Mouse (Mus musculus) stomach, embryonic 14.5 days (tissue): ENCODE results near the gene 1700088E04Rik. TPM values are rescaled to one million over a fixed set of nuclear protein-coding genes. Genes with fewer than 3 reads are reported as not detected.

ENCODE experiments used
- ATAC-seq: fragments of 200-750 bp; cut with Nextera tagmentation; 2 replicates; pipeline ENCODE4 v1.8.0; 2017; ENCODE audit warnings: low read depth, moderate TSS enrichment; ENCODE audit not compliant: insufficient number of reproducible peaks, insufficient read depth, low FRiP score
- H3K27ac ChIP-seq: fragments of 300-500 bp; sonication (generic); 2 replicates; pipeline ENCODE4 v1.5.1; 2014; ENCODE audit warnings: mild to moderate bottlenecking, low read length, moderate library complexity, mixed read lengths
- H3K27me3 ChIP-seq: fragments of 300-500 bp; sonication (generic); 2 replicates; pipeline ENCODE4 v1.6.1; 2014; ENCODE audit warnings: low read length, control low read depth, mixed read lengths; ENCODE audit not compliant: control insufficient read depth, insufficient read depth
- H3K36me3 ChIP-seq: fragments of 300-500 bp; sonication (generic); 2 replicates; pipeline ENCODE4 v1.6.1; 2014; ENCODE audit warnings: mild to moderate bottlenecking, control low read depth, low read length, moderate library complexity, mixed read lengths; ENCODE audit not compliant: control insufficient read depth, insufficient read depth
- H3K4me1 ChIP-seq: fragments of 300-500 bp; sonication (generic); 2 replicates; pipeline ENCODE4 v1.6.1; 2014; ENCODE audit warnings: low read length, control low read depth, mixed read lengths; ENCODE audit not compliant: control insufficient read depth, insufficient read depth
- H3K4me2 ChIP-seq: fragments of 300-500 bp; sonication (generic); replicated peaks from 2 replicates; pipeline ENCODE4 v1.6.1; 2014; ENCODE audit warnings: low read depth, low read length, control low read depth
- H3K4me3 ChIP-seq: fragments of 300-500 bp; sonication (generic); 2 replicates; pipeline ENCODE4 v1.5.1; 2014; ENCODE audit warnings: low read depth, low read length, control low read depth
- H3K9ac ChIP-seq: fragments of 300-500 bp; sonication (generic); replicated peaks from 2 replicates; pipeline ENCODE4 v1.6.1; 2014; ENCODE audit warnings: low read depth, mild to moderate bottlenecking, control low read depth, low read length, moderate library complexity, mixed read lengths
- H3K9me3 ChIP-seq: fragments of 300-500 bp; sonication (generic); 2 replicates; pipeline ENCODE4 v1.6.1; 2016; ENCODE audit warnings: low read depth, low read length, control low read depth; ENCODE audit not compliant: control insufficient read depth
- WGBS: fragments of 180-500 bp; shearing (Covaris S2); extraction: QIAGEN DNeasy Blood & Tissue Kit; methylation state at CpG from one replicate; pipeline ENCODE4 v1.1.7; 2014; 5-methylcytosine and 5-hydroxymethylcytosine counted together
- polyA plus RNA-seq: library from polyadenylated mRNA; unstranded; fragments of >200 nt; fragmentation: Nextera tagmentation; extraction: Ambion mirVana; gene quantifications from 2 replicates; pipeline ENCODE4 v1.2.1, GENCODE M21; 2014

1700088E04Rik gene
- polyA plus RNA-seq, 1 experiment from 2014 or later, result 8.7 TPM

DNA sequence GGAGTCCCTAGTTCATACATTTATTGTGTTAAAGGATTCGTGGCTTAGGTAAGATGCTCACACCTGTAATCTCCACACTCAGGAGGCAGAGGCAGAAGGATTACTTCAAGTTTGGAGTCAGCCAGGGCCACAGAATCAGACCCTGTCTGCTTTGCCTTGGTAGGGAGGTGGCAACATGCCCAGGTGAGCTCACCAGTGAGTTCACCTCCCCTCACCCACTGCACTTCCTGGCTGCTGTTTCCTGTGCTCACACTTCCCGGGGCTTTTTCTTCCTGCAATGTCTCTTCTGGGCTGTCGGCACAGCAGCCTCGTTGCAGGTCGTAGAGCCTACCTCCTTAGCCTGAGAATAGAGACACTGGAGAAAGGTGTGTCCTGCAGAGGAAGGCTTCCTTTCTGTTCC, 25.8 kb downstream of the 1700088E04Rik start:
- Histone ChIP-seq H3K36me3 (peaks cover 26% of the 10 kb centered on the region), H3K27me3 (no peaks in the 10 kb centered on the region)
- no peak for ATAC-seq

DNA sequence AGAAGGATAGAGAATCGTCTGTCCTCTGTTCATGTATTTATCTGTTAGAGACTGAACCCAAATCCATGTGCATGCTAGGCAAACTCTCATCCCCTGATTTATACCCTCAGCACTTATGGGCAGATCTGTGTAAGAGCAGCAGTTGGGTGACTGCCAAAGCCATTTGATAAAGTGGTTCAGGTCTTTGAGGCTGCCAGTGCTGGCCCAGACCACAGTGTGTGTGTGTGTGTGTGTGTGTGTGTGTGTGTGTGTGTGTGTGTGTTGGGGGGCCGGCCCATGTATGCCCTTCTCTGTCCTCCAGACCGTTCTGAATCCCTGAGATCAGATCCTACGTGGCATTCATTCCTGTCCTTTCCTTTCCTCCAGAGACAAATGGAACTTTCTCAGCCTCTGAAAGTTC, 29.3 kb downstream of the 1700088E04Rik start:
- Histone ChIP-seq H3K27me3 (no peaks in the 10 kb centered on the region), H3K4me1 (peaks cover 22% of the 10 kb centered on the region; the same call in 1 of the 2 replicates), H3K9ac (no peak overlapping the region), H3K36me3 (peaks cover 19% of the 10 kb centered on the region), H3K9me3 (no peaks in the 10 kb centered on the region), H3K4me2 (peak overlapping the region; percentile 98; the same call in 1 of the 2 replicates), H3K27ac (no peak overlapping the region), H3K4me3 (no peak overlapping the region)
- ATAC-seq, result no peak
- 54% methylated on average over 4 of the region's 4 CpGs for WGBS

More for the DNA sequence above, 25.8 kb downstream of the 1700088E04Rik start:
- Histone ChIP-seq H3K4me2 (no peak overlapping the region), H3K27ac (no peak overlapping the region), H3K4me1 (peaks cover 16% of the 10 kb centered on the region; the same call in 1 of the 2 replicates), H3K4me3 (no peak overlapping the region), H3K9me3 (no peaks in the 10 kb centered on the region), H3K9ac (no peak overlapping the region)
- WGBS, result 54% methylated on average over 5 of the region's 5 CpGs

DNA sequence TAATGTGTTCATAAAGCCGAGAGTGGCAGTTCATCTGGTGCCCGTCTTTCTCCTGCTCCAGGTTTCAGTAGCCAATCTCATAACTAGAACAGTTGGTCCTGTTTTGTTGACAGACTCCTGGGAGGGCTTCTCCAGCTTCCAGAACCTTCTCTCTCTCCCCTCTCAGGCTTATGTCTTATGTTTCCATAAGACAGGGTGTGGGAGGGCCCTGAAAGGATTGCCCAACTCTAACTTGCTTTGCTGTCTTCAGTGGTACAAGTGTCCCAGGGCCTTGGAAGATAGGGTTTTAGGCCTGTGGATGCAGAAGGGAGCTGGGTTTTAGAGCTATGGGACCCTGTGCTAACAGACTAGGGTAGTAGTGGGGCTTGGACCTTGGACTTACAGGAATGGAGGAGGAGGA, 30.5 kb downstream of the 1700088E04Rik start:
- Histone ChIP-seq H3K27ac (no peak overlapping the region), H3K4me2 (peak overlapping the region; percentile 98), H3K4me1 (peaks cover 22% of the 10 kb centered on the region; the same call in 1 of the 2 replicates), H3K36me3 (peaks cover 14% of the 10 kb centered on the region), H3K9ac (0 out of 2 replicates have a peak overlapping the region, but pooled peaks have one; percentile 7), H3K9me3 (no peaks in the 10 kb centered on the region), H3K27me3 (no peaks in the 10 kb centered on the region), H3K4me3 (peak overlapping the region; percentile 89; the same call in 1 of the 2 replicates)
- ATAC-seq, result no peak
- WGBS, result 76% methylated on average over 2 of the region's 2 CpGs

DNA sequence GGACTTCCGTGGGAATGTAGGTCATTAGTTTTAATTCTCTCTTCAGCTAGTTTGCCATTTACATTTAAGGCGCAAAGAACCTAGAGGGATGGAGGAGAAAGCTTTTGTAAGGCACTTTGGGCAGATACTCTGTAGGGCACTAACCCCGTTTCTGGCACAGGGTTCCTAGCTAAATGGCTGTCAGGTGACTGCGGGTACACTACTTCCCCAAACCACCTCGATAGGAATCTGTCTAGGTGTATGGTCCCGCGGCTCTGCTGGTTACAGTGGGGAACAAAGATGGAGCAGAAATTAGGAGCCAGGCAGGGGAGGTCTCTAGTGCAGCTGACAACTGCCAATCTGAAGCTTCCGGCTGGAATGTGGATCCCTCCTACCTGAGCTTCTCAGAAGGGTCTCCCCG, 31.0 kb downstream of the 1700088E04Rik start:
- 17% methylated on average over 9 of the region's 9 CpGs for WGBS
- H3K4me2 ChIP-seq, result peak overlapping the region; percentile 98
- peak overlapping the region; percentile 89 for H3K4me3 ChIP-seq
- no peaks in the 10 kb centered on the region for H3K9me3 ChIP-seq
- no peak overlapping the region for H3K27ac ChIP-seq
- no peaks in the 10 kb centered on the region for H3K27me3 ChIP-seq
- peaks cover 22% of the 10 kb centered on the region; the same call in 1 of the 2 replicates for H3K4me1 ChIP-seq
- H3K9ac ChIP-seq, result peak overlapping the region; percentile 74; the same call in 1 of the 2 replicates
- peaks cover 9% of the 10 kb centered on the region for H3K36me3 ChIP-seq
- ATAC-seq, result no peak

DNA sequence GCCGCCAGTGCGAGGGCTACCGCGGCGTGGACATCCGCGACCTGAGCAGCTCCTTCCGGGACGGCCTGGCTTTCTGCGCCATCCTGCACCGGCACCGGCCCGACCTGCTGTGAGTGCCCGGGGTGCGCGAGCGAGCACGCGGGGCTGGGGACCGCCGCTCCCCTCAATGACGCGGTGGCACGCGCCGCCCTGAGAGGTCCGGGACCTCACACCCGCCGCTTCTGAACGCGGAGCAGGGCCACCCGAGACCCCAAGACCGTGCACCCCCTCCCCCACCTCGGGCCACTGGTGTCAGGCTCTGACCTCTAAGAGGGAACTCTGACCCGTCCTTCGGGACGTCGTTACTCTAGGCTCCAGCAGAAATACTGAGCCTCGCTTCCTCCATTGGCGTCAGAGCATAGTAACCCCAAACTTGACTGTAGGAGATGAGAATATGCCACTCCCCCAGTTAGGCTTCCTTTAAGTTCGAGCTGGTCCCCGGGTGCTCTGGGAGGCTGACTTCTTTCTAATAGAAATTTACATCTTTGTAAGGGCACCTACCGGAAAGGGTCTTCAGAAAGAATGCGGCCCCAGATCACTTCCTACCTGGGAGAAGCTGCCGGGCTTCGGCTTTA, 31.6 kb downstream of the 1700088E04Rik start:
- Histone ChIP-seq H3K4me3 (peak overlapping the region; percentile 89), H3K36me3 (peaks cover 6% of the 10 kb centered on the region), H3K9me3 (no peaks in the 10 kb centered on the region), H3K4me1 (peaks cover 22% of the 10 kb centered on the region; the same call in 1 of the 2 replicates), H3K4me2 (peak overlapping the region; percentile 98), H3K27ac (peak overlapping the region; percentile 85), H3K9ac (peak overlapping the region; percentile 74), H3K27me3 (no peaks in the 10 kb centered on the region)
- ATAC-seq, result peak; percentile 58
- under 1% methylated on average over 46 of the region's 46 CpGs for WGBS

DNA sequence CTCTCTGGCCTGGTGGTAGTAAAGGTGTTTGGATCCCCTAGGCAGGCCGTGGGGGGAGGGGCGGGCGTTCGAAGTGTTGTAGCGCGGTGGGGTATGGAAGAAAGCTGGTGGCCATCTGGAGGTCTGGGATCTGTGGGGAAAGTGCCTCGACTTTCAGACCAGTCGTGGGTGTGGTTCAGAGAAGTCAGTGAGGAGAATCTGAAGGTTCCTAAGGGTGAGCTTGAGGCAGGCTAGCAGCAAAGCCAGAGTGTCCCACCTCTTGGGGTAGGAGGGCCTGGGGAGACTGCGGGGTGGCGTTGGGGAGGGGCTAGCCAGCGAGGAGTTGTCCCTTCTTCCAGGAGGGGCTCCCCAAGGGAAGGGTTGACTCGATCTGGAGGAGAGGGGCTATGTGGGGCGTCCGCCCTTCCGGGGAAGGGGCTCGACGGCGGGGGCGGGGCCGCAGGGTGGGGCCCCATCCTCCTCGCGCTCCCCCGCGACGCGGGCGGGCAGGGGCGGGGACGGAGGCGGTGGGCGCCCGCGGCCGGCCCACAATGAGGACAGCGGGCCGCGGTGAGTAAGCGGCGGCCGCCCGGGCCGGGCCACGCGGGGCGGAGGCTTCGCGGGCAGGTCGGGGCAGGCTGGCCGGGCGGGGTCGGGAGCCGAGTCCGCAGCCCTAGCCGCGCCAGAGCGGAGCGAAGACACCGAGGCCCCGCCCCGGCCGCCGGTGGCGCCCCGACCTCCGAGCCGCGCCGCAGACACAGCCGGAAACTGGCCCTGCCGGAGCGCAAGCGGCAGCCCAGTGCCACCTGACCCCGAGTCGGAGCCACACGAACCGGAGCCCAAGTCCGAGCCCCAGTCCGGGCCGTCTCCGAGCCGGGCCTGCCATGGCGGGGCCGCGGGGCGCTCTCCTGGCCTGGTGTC, 32.4 kb downstream of the 1700088E04Rik start, which contains the start of gene Micall1:
Gene Micall1, plus strand, starts transcription at position 478 of the 900 bp plus-strand sequence.
- peaks cover 22% of the 10 kb centered on the region; the same call in 1 of the 2 replicates for H3K4me1 ChIP-seq
- peak; percentile 87 for ATAC-seq
- no peaks in the 10 kb centered on the region for H3K27me3 ChIP-seq
- peaks cover 6% of the 10 kb centered on the region for H3K36me3 ChIP-seq
- under 1% methylated on average over 64 of the region's 85 CpGs for WGBS
- H3K27ac ChIP-seq, result peak within 1 kb of the TSS; percentile 85
- H3K9me3 ChIP-seq, result no peaks in the 10 kb centered on the region
- peak within 1 kb of the TSS; percentile 74 for H3K9ac ChIP-seq
- peak within 1 kb of the TSS; percentile 98 for H3K4me2 ChIP-seq
- peak within 1 kb of the TSS; percentile 89 for H3K4me3 ChIP-seq

DNA sequence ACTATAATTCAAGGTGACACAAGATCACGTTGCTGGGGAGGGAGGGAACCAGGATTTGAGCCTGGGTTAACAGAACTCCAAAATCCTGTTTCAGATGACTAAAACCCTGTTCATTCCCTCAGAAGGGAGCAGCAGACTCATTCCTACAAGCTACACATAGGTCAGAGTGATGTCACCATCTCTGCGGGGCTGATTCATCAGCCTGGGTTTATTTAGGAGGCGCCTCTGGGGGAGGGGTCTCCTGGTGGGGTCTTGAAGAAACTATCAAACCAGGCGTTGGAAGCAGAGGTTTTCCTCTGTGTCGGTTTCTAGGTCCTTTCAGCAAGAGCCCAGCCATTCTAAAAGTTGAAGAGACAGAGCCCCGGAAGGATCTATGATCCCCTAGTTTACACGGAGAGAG, 33.1 kb downstream of the 1700088E04Rik start:
- H3K27me3 ChIP-seq, result no peaks in the 10 kb centered on the region
- peak overlapping the region; percentile 98 for H3K4me2 ChIP-seq
- peak overlapping the region; percentile 74; the same call in 1 of the 2 replicates for H3K9ac ChIP-seq
- ATAC-seq, result no peak
- peak overlapping the region; percentile 89 for H3K4me3 ChIP-seq
- no peaks in the 10 kb centered on the region for H3K9me3 ChIP-seq
- peaks cover 4% of the 10 kb centered on the region for H3K36me3 ChIP-seq
- H3K27ac ChIP-seq, result peak overlapping the region; percentile 85
- peaks cover 22% of the 10 kb centered on the region; the same call in 1 of the 2 replicates for H3K4me1 ChIP-seq
- 13% methylated on average over 7 of the region's 7 CpGs for WGBS

DNA sequence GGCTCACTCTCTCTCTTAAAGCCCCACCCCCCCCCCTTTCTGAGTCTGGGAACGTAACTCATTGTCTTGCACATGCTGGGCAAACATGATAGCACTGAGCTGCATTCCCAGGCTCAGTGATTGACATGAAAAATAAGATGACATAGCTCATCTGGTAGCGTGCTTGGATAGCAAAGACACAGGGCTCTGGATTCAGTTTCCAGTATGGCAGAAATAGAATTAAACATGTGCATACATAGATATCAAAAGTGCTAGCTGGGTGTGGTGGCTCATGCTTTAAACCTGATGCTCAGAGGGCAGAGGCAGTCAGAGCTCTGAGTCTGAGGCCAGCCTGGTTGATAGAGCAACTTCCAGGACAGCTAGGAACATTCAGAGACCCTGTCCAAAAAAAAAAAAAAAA, 35.2 kb downstream of the 1700088E04Rik start:
- ATAC-seq, result no peak
- Histone ChIP-seq H3K27ac (no peak overlapping the region), H3K4me3 (no peak overlapping the region), H3K27me3 (no peaks in the 10 kb centered on the region), H3K9ac (no peak overlapping the region), H3K4me1 (peaks cover 15% of the 10 kb centered on the region; the same call in 1 of the 2 replicates), H3K9me3 (no peaks in the 10 kb centered on the region), H3K36me3 (no peaks in the 10 kb centered on the region; the same call in 1 of the 2 replicates), H3K4me2 (no peak overlapping the region)
- WGBS, result 46% methylated on average over 2 of the region's 2 CpGs
